ENCODE assay signal across 8 mouse cellular contexts in genomic region chr3:96634928-96635879, GRCm38 (mm10). TPM values are rescaled to one million over a fixed set of nuclear protein-coding genes. Genes with fewer than 3 reads are reported as not detected.
DNase-seq lines count a peak whose midpoint lies in the region; ATAC-seq lines count a peak whose summit lies in the region.

TSS of gene Pex11b (plus strand) at chr3:96635376.
TSS of gene Gm42957 (plus strand) at chr3:96635474.

- 2% methylated on average over 59 of the region's 60 CpGs for WGBS in hindbrain, embryonic 11.5 days

- peak within 1 kb of the TSS; percentile 80 for H3K27ac ChIP-seq in hindbrain, embryonic 11.5 days (ENCODE audit: low read depth, low read length)

- ATAC-seq in hindbrain, embryonic 11.5 days (ENCODE audit: low FRiP score), result peak; percentile 88

- peak within 1 kb of the TSS; percentile 90 for H3K4me3 ChIP-seq in hindbrain, embryonic 11.5 days (ENCODE audit: low read depth, low read length)

- H3K36me3 ChIP-seq in hindbrain, embryonic 11.5 days (ENCODE audit: control insufficient read depth, insufficient read depth, low read length), result peaks cover 2% of the 10 kb centered on the region; the same call in 1 of the 2 replicates

- H3K4me2 ChIP-seq in hindbrain, embryonic 11.5 days (replicated peaks; ENCODE audit: low read depth, low read length), result peak within 1 kb of the TSS; percentile 93

- no peaks in the 10 kb centered on the region for H3K9me3 ChIP-seq in hindbrain, embryonic 11.5 days (ENCODE audit: control insufficient read depth, low read length)

- H3K9ac ChIP-seq in hindbrain, embryonic 11.5 days (ENCODE audit: low read depth, low read length), result peak within 1 kb of the TSS; percentile 98

- no peaks in the 10 kb centered on the region for H3K27me3 ChIP-seq in hindbrain, embryonic 11.5 days (ENCODE audit: control insufficient read depth, insufficient read depth, low read length)

- peak; percentile 86 for DNase-seq in Muller cell, postnatal 12 days (ENCODE audit: inconsistent ontology term)
- peak; percentile 85 for DNase-seq in cerebellum, adult 9-11 months
- peak; percentile 75 to 91 for DNase-seq in frontal cortex, adult 2 months (ENCODE audit: extremely low spot score in 1 of 2, low spot score in 1 of 2)
- DNase-seq in hindbrain, embryonic 11.5 days (ENCODE audit: low spot score), result peak; percentile 83
- DNase-seq in layer of hippocampus, postnatal 10 days (ENCODE audit: low spot score in 2 of 2), result peak; percentile 82 to 86
- peak; percentile 95 for DNase-seq in lung, postnatal 10 days
- peak; percentile 90 for DNase-seq in ovary, postnatal 36 days (ENCODE audit: low spot score)
- DNase-seq in thymus, postnatal 25 days, result peak; percentile 84

- no peaks in the 10 kb centered on the region; the same call in 1 of the 2 replicates for H3K4me1 ChIP-seq in hindbrain, embryonic 11.5 days (replicated peaks; ENCODE audit: control insufficient read depth, insufficient read depth, low read length)

RNA-seq across cellular contexts. Expression of gene Pex11b, which starts in this region (rescaled TPM):
- polyA plus RNA-seq in frontal cortex, adult 2 months (2012; rRNA removed), result 61.4 and 64.5 TPM in 2 replicates
- polyA plus RNA-seq in hindbrain, embryonic 11.5 days (2014; fragmentation: Nextera tagmentation; extraction: Ambion mirVana), result 42.8 and 44.6 TPM in 2 replicates
- total RNA-seq in layer of hippocampus, postnatal 10 days (2021), result 10 to 100 TPM; 43.2 to 50.3 TPM

RNA-seq across cellular contexts. Expression of gene Gm42957, which starts in this region (rescaled TPM):
- polyA plus RNA-seq in frontal cortex, adult 2 months (2012; rRNA removed), result 0.10 and 0.11 TPM in 2 replicates
- polyA plus RNA-seq in hindbrain, embryonic 11.5 days (2014; fragmentation: Nextera tagmentation; extraction: Ambion mirVana), result 0.04 and 0.22 TPM in 2 replicates
- under 1 TPM; 0.25 to 0.34 TPM for total RNA-seq in layer of hippocampus, postnatal 10 days (2021)

Comparison
In these comparisons a context has a peak if more than half of its experiments do, and no peak if none do; other contexts are left out.
1. Peak in every context shown above with its lines: DNase-seq, ATAC-seq, H3K4me3 ChIP-seq and H3K27ac ChIP-seq.